Mouse (Mus musculus) mouse embryonic stem cell (cell line): ENCODE measurements around the gene Efcab5.

Experiments used
- in situ Hi-C, 2 experiments: fragments of 300-500 bp; cut with MboI; formaldehyde crosslinking; loops; 1 replicate in 1 of 2; 3 replicates in 1 of 2; pipeline ENCODE4 v1.14.3; 2019 to 2020; ENCODE audit warnings: low sequenced_read_pairs in 2 of 2, low pct_unique_long_range_greater_than_20kb in 1 of 2, mixed read lengths in 1 of 2; ENCODE audit not compliant: unreplicated experiment in 1 of 2

Efcab5 gene

DNA sequence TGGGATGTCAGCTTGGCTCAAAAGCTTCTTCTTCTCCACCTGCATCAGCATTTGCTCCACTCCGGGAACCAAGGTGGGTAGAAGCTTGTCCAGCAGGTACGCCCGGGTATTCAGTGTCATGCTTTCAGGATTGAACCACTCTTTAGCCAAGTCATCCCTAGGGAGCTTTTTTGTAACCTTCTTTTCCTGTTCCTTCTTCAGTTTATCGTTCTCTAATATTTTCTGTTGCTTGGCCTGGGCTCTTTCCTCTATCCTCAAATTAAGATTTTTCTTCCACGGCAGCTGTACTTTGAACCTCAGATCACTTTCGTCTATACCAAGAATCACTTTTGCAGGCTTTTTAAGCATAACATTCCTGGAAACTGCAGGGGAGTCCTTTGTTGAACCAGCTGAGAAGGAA is at the start of gene Efcab5:
TSS of gene Efcab5 (minus strand) at position 101 of the 400 bp plus-strand sequence.
- in situ Hi-C loops: no loop called here

GRCm38 (mm10) chr11:77235267-77235666 is 46.5 kb upstream of the Efcab5 start:
- in situ Hi-C loops: no loop called here

DNA sequence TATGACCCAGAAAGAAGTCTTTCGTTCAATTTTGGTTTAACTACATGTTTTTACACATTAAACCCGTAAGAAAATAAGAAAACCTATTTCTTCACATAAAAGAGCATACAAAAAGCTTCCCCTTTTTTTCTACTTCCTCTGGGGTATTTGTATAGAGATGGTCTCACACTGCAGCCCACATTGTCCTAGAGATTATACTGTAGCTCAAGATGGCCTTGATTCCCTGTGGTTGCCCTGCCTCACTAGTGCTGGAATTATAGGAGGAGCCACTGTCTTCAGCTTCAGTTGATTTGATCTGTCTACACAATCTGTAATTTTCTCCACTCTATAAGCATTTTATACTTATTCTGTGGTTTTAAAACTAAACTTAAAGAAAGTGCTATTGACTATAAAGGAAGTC is 42.7 kb upstream of the Efcab5 start:
- in situ Hi-C loops: no loop called here

DNA sequence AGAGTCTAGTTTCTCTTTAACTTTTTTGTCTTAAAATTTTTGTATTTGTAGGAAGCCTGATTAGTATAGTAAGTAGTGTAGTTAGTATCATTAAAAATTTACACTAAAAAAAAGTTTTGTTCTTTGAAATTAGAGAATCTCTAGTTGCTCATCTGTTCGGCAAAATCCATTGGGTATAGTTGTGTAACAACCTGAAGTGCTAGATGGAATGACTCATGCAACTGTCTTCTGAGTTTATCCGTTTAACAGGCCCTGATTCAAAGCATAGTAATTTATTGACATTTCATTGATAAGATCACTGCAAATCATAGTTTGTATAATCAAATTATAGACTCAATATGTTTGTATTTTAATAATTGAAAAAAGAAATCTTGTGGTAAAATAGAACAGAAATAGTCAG is 42.0 kb upstream of the Efcab5 start:
- in situ Hi-C loops: no loop called here

DNA sequence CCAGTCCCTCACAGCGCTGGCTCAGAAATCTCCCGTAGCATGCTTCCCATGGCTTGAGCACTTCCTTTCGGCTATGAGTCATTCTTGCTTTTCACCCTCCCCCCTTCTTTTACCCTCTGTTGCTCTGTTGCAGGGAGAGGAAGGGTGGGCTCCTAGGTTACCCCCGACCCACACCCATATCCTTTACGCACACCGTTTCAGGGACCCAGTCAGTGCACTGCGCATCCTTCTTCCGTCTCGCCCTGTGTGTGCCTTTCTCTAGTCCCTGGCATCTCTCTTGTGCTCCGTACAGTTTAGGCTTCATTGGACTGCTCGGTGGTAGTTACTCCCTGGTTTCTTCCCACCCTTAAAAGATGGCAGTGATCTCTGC is 28.0 kb upstream of the Efcab5 start:
- in situ Hi-C loops: no loop called here

GRCm38 (mm10) chr11:77215951-77216760 is 27.4 kb upstream of the Efcab5 start, which contains the start of gene Ssh2:
Gene Ssh2, plus strand, starts transcription at chr11:77216287.
- in situ Hi-C loops: no loop called here

DNA sequence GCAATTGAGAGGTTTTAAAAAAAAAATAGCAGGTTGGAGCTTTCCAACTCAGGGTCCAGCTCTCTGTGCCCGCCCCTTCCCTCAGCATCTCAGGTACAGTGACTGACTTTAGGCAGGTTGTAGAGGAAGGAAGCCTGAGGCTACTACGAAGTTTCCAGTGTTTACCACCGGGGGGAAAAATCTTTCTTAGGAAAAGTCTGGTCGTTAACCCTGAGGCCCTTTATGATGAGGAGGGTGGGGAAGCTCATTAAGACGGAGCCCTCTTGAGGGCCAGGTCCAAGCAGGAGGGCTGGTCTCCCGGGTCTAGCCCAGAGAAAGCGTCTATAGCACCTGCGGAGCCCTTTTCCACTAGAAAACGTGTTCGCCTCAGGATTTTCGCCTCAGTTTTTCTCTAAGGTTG is 26.7 kb upstream of the Efcab5 start:
- in situ Hi-C loops: no loop called here

DNA sequence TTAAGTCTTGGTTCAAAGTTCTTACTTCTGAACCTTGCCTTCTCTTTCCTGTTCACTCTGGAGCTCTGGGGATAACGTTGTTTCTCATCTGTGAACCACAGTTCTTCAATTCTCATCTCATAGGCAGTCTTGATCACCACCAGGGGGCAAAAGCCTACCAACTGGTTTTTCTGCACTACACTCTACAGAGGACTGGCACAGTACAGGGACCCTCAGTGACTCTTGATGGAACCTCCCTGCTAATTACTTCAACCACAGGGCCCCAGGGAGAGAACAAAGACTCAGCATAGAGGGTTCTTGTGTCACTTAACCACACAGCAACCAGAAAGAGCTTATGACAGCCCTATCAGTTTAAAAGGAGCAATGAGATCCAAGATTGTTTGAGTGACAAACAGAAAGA is 26.0 kb upstream of the Efcab5 start:
- in situ Hi-C loops: no loop called here

DNA sequence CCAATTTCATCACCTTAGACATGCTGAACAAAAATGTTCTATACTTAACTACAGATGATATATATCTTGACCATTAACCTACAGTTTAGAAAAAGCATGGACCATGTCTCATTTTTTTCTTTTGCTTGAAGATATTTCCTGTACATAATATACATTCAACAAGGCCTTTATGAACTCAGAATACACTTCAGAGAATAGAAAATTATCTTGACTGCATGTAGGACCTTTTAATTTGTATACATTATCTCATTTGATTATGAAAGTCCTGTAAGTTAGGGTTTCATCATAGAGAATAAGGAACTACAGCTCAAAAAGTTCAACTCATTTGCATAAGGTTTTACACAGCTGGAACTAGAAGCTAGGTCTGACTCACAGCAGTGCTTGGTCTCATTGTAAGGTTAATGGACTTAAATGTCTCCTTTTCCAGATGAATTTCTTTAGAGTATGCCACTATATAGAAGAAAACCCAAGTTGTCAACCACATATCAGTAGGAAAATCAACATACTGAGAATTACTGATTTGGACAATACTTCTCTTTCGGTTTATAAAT is 25.4 kb upstream of the Efcab5 start:
- in situ Hi-C loops: no loop called here

DNA sequence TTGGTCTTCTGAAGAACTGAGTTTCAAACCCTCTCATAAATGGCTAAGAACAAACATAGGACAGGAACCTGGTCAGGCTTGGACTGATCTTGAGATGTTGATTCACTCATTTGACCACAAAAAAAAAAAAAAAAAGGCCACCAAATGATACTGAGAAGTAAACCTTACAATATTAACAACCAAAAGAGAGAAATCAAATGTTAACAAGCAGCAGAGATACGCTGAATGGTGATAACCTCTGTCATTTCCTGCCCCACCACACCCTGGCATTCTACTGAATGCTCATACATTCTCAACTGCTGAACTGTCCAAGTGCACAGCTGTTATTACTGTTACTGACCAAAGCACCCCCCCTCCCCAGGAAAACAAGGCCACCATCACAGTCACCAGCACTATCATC is 11.9 kb upstream of the Efcab5 start:
- in situ Hi-C loops: no loop called here

- in situ Hi-C loops: no loop called here
Measured at GRCm38 (mm10) chr11:77199636-77200035, 10.9 kb upstream of the Efcab5 start.

DNA sequence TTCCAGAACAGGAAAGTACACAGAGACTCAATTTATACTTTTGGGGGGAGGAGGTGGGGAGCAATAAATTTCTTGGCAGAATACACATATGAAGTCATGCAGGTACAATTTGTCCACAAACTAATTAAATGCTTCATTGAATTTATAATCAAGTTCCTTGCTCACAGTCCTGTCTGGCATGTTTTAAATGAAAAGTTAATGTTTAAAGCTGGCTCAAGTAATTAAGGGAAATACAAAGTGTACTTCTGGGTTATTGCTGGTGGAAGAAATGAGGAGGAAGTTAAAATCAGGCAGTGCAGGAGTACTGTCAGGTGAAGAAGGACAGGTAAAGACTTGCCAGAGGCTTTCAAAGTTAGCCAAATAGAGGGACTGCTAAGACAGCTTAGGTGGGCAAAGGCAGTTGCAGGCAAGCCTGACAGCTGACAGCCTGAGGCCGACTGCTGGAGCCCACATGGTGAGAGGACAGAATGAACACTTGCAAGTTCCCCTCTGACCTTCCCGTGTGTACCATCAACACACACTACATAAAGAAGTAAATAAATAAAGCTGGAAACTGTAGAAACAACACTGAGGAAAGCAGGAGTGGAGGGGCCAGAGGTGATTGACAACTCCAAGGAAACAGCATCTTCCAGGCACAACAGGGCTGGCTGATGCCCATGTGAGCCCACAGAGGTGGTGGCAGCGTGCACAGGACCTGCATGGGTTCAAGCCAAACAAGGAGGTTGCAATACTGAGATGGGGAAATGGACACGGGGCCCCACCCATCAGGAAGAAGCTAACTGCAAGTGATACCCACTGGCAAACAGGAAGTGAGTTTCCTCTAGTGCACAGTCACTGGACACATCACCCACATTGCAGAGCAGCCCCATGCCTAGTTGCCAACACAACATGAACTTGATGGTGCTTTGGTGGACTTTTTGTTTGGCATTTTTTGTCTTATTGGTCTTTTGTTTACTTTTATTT is 7.7 kb upstream of the Efcab5 start:
- in situ Hi-C loops: no loop called here

GRCm38 (mm10) chr11:77195360-77196109 is 6.8 kb upstream of the Efcab5 start:
- in situ Hi-C loops: no loop called here

DNA sequence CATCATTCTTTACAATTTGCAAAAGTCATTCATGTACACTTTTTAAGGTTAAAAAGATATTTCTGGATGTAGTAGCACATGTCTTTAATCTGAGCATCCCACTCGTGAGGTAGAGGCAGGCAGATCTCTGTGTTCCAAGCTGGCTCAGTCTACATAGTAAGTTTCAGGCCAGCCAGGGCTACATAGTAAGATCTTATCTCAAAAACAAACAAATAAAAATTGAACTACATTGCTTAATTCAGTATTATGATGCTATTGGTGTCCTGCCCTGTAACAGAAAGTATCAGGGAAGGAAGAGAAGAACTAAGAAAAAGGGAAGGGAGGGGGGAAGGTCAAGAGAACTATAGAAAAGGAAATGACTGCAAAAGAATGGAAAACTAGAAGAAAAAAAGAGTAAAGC is 6.0 kb upstream of the Efcab5 start:
- in situ Hi-C loops: no loop called here

DNA sequence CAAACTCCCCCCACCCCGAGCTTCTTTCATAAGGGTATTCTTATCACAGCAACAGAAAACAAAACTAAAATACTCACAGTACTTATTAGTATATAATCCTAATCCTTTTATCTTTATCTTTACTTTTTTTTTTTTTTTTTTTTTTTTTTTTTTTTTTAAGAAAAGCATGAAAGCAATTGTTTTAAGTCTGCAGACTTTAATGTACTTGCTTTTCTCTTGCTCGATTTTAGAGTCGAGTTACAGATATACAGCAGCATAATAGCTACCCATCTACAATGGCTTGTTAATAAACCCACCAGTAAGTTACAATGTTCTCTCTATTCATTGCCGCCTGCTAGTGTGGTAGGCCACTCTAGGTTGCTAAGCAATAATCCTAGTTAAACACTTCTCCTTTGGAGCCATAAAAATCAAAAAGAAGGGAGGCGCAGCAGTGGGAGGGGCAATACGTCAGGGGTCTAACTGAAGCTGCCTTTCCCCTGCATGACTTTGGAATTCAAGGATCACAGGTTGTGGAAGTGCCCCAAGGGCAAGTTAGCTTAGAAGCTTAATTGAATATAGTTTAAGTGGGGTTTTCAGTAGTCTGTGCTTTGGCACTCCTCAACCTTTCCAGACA is 5.3 kb upstream of the Efcab5 start:
- in situ Hi-C loops: no loop called here

DNA sequence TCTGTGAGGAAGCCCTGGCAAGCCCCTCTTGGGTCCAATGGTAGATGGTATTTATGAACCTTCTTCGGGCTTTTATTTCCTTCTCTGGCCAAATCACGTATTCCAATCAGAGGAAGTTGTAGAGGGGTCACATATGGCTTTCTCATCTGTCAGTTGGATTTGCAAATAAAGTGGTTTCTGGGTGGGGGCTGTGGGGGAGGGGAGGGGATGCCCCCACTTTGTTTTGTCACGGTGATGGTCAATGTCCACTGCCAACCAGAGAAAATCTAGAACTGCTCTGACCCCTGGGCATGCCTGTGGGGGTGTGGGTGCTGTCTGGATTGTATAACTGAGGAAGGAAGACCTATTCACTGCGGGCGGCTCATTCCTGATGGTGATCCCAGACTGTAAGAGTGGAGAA is 4.6 kb upstream of the Efcab5 start:
- in situ Hi-C loops: no loop called here

- in situ Hi-C loops: no loop called here
Measured at GRCm38 (mm10) chr11:77184926-77185325, 3.8 kb downstream of the Efcab5 start.

DNA sequence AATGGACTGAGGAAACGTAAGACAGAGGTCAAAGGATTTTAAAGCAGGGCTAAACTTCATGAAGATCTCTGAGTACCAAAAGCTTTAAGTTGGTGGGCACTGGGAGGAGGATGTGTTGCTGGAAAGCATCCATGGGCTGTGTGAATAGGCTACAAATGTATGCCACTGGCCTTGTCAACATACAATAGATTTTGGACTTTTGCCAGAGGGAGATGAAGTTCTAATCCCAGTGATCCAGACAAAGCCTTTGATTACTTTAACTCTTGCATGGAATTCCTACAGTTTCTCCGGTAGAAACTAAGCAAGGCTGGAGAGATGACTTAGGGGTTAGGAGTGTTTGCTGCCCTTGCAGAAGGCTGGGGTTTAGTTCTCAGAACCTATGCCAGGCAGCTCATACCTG is 6.2 kb downstream of the Efcab5 start:
- in situ Hi-C loops: no loop called here
